Mouse (Mus musculus): ENCODE results near the gene Ccdc77. TPM values are rescaled to one million over a fixed set of nuclear protein-coding genes. Genes with fewer than 3 reads are reported as not detected.

The Ccdc77 gene
- total and polyA plus RNA-seq, 3 experiments: 14.4 to 17.9 TPM; not detected in 1

- TF ChIP-seq MAZ (IDR thresholded peaks at IDR 0.05; ENCODE audit: low read depth, low read length) (no peak; the same call in 1 of the 2 replicates), GATA1 (IDR thresholded peaks at IDR 0.05; ENCODE audit: low read depth, low read length) (no peak), GABPA (IDR thresholded peaks at IDR 0.05; ENCODE audit: low read depth, low read length) (no peak), ZNF384 (IDR thresholded peaks at IDR 0.05; ENCODE audit: low read depth, low read length) (no peak), UBTF (IDR thresholded peaks at IDR 0.05; ENCODE audit: borderline replicate concordance, insufficient read depth, low read depth, low read length) (0 out of 2 replicates have a peak, but pooled peaks have one; percentile 41)
These were observed at the start of gene Ccdc77, which contains the start of gene Kdm5a (continued) for GRCm38 (mm10) chr6:120363688-120364522.

- no peak overlapping the region for H3K4me3 ChIP-seq (ENCODE audit: control insufficient read depth in 1 of 2, insufficient read depth in 1 of 2, low read depth in 2 of 2, low read length in 2 of 2)
- H3K27me3 ChIP-seq (ENCODE audit: control insufficient read depth in 1 of 2, insufficient read depth in 2 of 2, low read length in 2 of 2): no peaks in the 10 kb centered on the region
- H3K36me3 ChIP-seq (ENCODE audit: control insufficient read depth in 1 of 2, insufficient read depth in 2 of 2, low read length in 2 of 2): peaks cover 0 to 57% of the 10 kb centered on the region in 2 experiments; a peak in 2 of 4 replicates
- DNase-seq (ENCODE audit: low read depth, low spot score): no peak
- no peak for TF ChIP-seq CHD1 (IDR thresholded peaks at IDR 0.05; ENCODE audit: low read depth, low read length)
- no peak for TF ChIP-seq MYB (IDR thresholded peaks at IDR 0.05; ENCODE audit: low read depth, low read length)
- TF ChIP-seq HCFC1 (IDR thresholded peaks at IDR 0.05; ENCODE audit: low read depth, low read length): no peak
- TF ChIP-seq TCF12 (IDR thresholded peaks at IDR 0.05; ENCODE audit: low read depth, low read length): no peak
- TF ChIP-seq TAL1 (IDR thresholded peaks at IDR 0.05; ENCODE audit: low read length): no peak
- no peak for TF ChIP-seq ZKSCAN1 (IDR thresholded peaks at IDR 0.05; ENCODE audit: low read depth, low read length)
- no peak overlapping the region for H3K27ac ChIP-seq (ENCODE audit: control insufficient read depth, low read depth, low read length)
- H3K9me3 ChIP-seq (replicated peaks; ENCODE audit: insufficient read depth, low read length): no peaks in the 10 kb centered on the region
- H3K4me1 ChIP-seq (ENCODE audit: control insufficient read depth in 1 of 2, insufficient read depth in 2 of 2, low read length in 2 of 2): no peaks in the 10 kb centered on the region
- H3K9ac ChIP-seq (ENCODE audit: control insufficient read depth, low read depth, low read length, poor library complexity, severe bottlenecking): no peak overlapping the region
- H3K79me2 ChIP-seq (ENCODE audit: control insufficient read depth, insufficient read depth, low read length, poor library complexity): no peaks in the 10 kb centered on the region
These were observed 39.8 kb upstream of the Ccdc77 start for GRCm38 (mm10) chr6:120403936-120404335.

- peaks cover 1% of the 10 kb centered on the region; the same call in 1 of the 2 replicates for H3K79me2 ChIP-seq (ENCODE audit: control insufficient read depth, insufficient read depth, low read length, poor library complexity)
- no peaks in the 10 kb centered on the region for H3K4me1 ChIP-seq (ENCODE audit: control insufficient read depth in 1 of 2, insufficient read depth in 2 of 2, low read length in 2 of 2)
- no peaks in the 10 kb centered on the region for H3K27me3 ChIP-seq (ENCODE audit: control insufficient read depth in 1 of 2, insufficient read depth in 2 of 2, low read length in 2 of 2)
- TF ChIP-seq POLR2A (IDR thresholded peaks at IDR 0.05; ENCODE audit: control insufficient read depth in 1 of 2, insufficient read depth in 1 of 2, low read depth in 1 of 2, low read length in 2 of 2, poor library complexity in 1 of 2) (no peak), TAL1 (IDR thresholded peaks at IDR 0.05; ENCODE audit: low read length) (no peak), POLR2AphosphoS2 (IDR thresholded peaks at IDR 0.05; ENCODE audit: low read length) (no peak), USF2 (IDR thresholded peaks at IDR 0.05; ENCODE audit: borderline replicate concordance in 1 of 2, insufficient read depth in 1 of 2, low read depth in 1 of 2, low read length in 2 of 2) (no peak), EP300 (IDR thresholded peaks at IDR 0.05; ENCODE audit: low read depth in 1 of 2, low read length in 2 of 2) (no peak), NELFE (IDR thresholded peaks at IDR 0.05; ENCODE audit: low read depth, low read length) (no peak), MAFK (IDR thresholded peaks at IDR 0.05; ENCODE audit: borderline replicate concordance, low read depth, low read length) (no peak), MAX (IDR thresholded peaks at IDR 0.05; ENCODE audit: low read length) (no peak)
- H3K9me3 ChIP-seq (replicated peaks; ENCODE audit: insufficient read depth, low read length): no peaks in the 10 kb centered on the region
- DNase-seq (ENCODE audit: low read depth, low spot score): peak; percentile 23
- no peak overlapping the region for H3K4me3 ChIP-seq (ENCODE audit: control insufficient read depth in 1 of 2, insufficient read depth in 1 of 2, low read depth in 2 of 2, low read length in 2 of 2)
- no peak overlapping the region for H3K27ac ChIP-seq (ENCODE audit: control insufficient read depth, low read depth, low read length)
- H3K36me3 ChIP-seq (ENCODE audit: control insufficient read depth in 1 of 2, insufficient read depth in 2 of 2, low read length in 2 of 2): peaks cover 2 to 44% of the 10 kb centered on the region in 2 experiments; a peak in 3 of 4 replicates
- no peak overlapping the region for H3K9ac ChIP-seq (ENCODE audit: control insufficient read depth, low read depth, low read length, poor library complexity, severe bottlenecking)
These were observed 31.6 kb upstream of the Ccdc77 start for GRCm38 (mm10) chr6:120395622-120396345.
